Mouse (Mus musculus): ENCODE data around the gene Lrrc52. TPM values are rescaled to one million over a fixed set of nuclear protein-coding genes. Genes with fewer than 3 reads are reported as not detected.

Gene Lrrc52
- 0.28 and 0.47 TPM in 2 replicates for polyA plus RNA-seq (2015; fragmentation: Nextera tagmentation; extraction: Ambion mirVana)

DNA sequence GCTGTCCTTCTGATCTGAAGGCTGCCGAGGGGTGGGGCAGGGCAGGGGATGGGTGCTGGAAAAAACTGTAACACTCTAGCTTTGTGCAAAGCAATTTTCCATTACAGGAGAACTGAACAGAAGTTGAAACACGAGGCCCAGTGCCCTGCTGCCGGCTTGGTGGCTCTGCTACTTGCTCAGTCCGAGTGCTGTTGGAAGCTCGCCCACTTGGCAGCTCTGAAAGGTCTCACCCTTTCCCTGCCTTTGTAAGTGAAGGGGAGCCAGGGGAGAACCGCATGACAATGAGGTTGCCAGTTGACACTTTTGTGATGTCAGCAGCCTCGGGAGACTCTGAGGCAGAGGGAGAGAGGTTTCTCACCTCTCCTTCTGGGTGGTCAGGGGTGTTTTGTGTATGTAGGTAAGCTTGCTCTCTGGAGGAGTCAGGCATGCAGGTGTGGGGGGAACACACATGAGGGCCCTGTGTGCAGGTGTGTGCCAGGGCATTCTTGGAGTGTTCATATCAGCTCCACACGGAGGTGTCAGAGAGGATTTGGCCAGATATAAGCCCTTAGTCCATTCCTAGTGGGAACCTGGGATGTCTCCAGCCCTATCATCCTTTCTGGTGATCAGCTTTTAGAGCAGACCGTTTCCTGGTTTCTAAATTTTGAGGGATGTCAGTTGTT is at the start of gene Lrrc52:
Gene Lrrc52, minus strand, starts transcription at position 16 of the 662 bp plus-strand sequence.

Other genes starting within 250 kb of the Lrrc52 start
- gene Uck2, start 181.5 kb downstream of the Lrrc52 start, polyA plus RNA-seq (2015; fragmentation: Nextera tagmentation; extraction: Ambion mirVana) = 36.5 and 54.5 TPM in 2 replicates
- 132 and 175 TPM in 2 replicates for gene Tmco1, start 158.4 kb downstream of the Lrrc52 start, polyA plus RNA-seq (2015; fragmentation: Nextera tagmentation; extraction: Ambion mirVana)
- gene Aldh9a1, start 116.8 kb downstream of the Lrrc52 start, polyA plus RNA-seq (2015; fragmentation: Nextera tagmentation; extraction: Ambion mirVana) = 42.9 and 64.6 TPM in 2 replicates
- gene Mgst3, start 72.9 kb downstream of the Lrrc52 start, polyA plus RNA-seq (2015; fragmentation: Nextera tagmentation; extraction: Ambion mirVana) = 168 and 169 TPM in 2 replicates
- 2.2 and 3.6 TPM in 2 replicates for gene Rxrg, start 131.6 kb upstream of the Lrrc52 start, polyA plus RNA-seq (2015; fragmentation: Nextera tagmentation; extraction: Ambion mirVana)
- 0.11 and 0.13 TPM in 2 replicates for gene Lmx1a, start 222.5 kb upstream of the Lrrc52 start, polyA plus RNA-seq (2015; fragmentation: Nextera tagmentation; extraction: Ambion mirVana)

Data from adrenal gland, postnatal 0 days (tissue).